Mouse (Mus musculus): ENCODE results near the gene Itgb3bp. TPM values are rescaled to one million over a fixed set of nuclear protein-coding genes. Genes with fewer than 3 reads are reported as not detected.
A peak's percentile ranks its signal among the peaks of the same experiment; 100 is the strongest.

The Itgb3bp gene
- polyA plus RNA-seq, 1 experiment = 1.3 TPM

GRCm38 (mm10) chr4:99934859-99935258 lies 5.2 kb upstream of the Itgb3bp start:
- peaks cover 8% of the 10 kb centered on the region; the same call in 1 of the 2 replicates for H3K4me1 ChIP-seq (ENCODE audit: control insufficient read depth, insufficient read depth, low read length)
- H3K36me3 ChIP-seq (ENCODE audit: control insufficient read depth, insufficient read depth, low read length) = no peaks in the 10 kb centered on the region
- H3K27ac ChIP-seq (ENCODE audit: insufficient read depth, low read depth, low read length) = no peak overlapping the region
- peak; percentile 31 for DNase-seq
- TF ChIP-seq POLR2A (IDR thresholded peaks at IDR 0.05; ENCODE audit: low read depth, low read length) (no peak), CTCF (conservative IDR thresholded peaks at IDR 0.05; ENCODE audit: insufficient read depth, insufficient read length, low read depth, low read length) (no peak)
- H3K4me3 ChIP-seq (ENCODE audit: insufficient read depth, low read depth, low read length) = no peak overlapping the region
- WGBS = 68% methylated on average over 7 of the region's 7 CpGs
- no peaks in the 10 kb centered on the region for H3K27me3 ChIP-seq (replicated peaks; ENCODE audit: control insufficient read depth, insufficient read depth, low read length)

GRCm38 (mm10) chr4:99931807-99932206 lies 2.2 kb upstream of the Itgb3bp start:
- TF ChIP-seq POLR2A (IDR thresholded peaks at IDR 0.05; ENCODE audit: low read depth, low read length) (no peak), CTCF (conservative IDR thresholded peaks at IDR 0.05; ENCODE audit: insufficient read depth, insufficient read length, low read depth, low read length) (no peak)
- Histone ChIP-seq H3K27ac (ENCODE audit: insufficient read depth, low read depth, low read length) (no peak overlapping the region), H3K4me3 (ENCODE audit: insufficient read depth, low read depth, low read length) (no peak overlapping the region), H3K4me1 (ENCODE audit: control insufficient read depth, insufficient read depth, low read length) (peaks cover 8% of the 10 kb centered on the region; the same call in 1 of the 2 replicates), H3K27me3 (replicated peaks; ENCODE audit: control insufficient read depth, insufficient read depth, low read length) (no peaks in the 10 kb centered on the region), H3K36me3 (ENCODE audit: control insufficient read depth, insufficient read depth, low read length) (no peaks in the 10 kb centered on the region)
- DNase-seq = no peak
- 83% methylated on average over 4 of the region's 4 CpGs for WGBS

GRCm38 (mm10) chr4:99931240-99931580 lies 1.6 kb upstream of the Itgb3bp start:
- DNase-seq = no peak
- 84% methylated on average over 11 of the region's 11 CpGs for WGBS
- Histone ChIP-seq H3K4me1 (ENCODE audit: control insufficient read depth, insufficient read depth, low read length) (peaks cover 8% of the 10 kb centered on the region; the same call in 1 of the 2 replicates), H3K27me3 (replicated peaks; ENCODE audit: control insufficient read depth, insufficient read depth, low read length) (no peaks in the 10 kb centered on the region), H3K36me3 (ENCODE audit: control insufficient read depth, insufficient read depth, low read length) (no peaks in the 10 kb centered on the region), H3K27ac (ENCODE audit: insufficient read depth, low read depth, low read length) (no peak overlapping the region), H3K4me3 (ENCODE audit: insufficient read depth, low read depth, low read length) (no peak overlapping the region)
- TF ChIP-seq POLR2A (IDR thresholded peaks at IDR 0.05; ENCODE audit: low read depth, low read length) (no peak), CTCF (conservative IDR thresholded peaks at IDR 0.05; ENCODE audit: insufficient read depth, insufficient read length, low read depth, low read length) (no peak)

- H3K4me3 ChIP-seq (ENCODE audit: insufficient read depth, low read depth, low read length) = no peak overlapping the region
Observed at GRCm38 (mm10) chr4:99930518-99931239, 1.1 kb upstream of the Itgb3bp start.

GRCm38 (mm10) chr4:99929149-99929612 lies 432 bp downstream of the Itgb3bp start, which contains the start of gene Pgm1:
Pgm1 (plus strand) TSS chr4:99929414.
- TF ChIP-seq POLR2A (IDR thresholded peaks at IDR 0.05; ENCODE audit: low read depth, low read length) (no peak), CTCF (conservative IDR thresholded peaks at IDR 0.05; ENCODE audit: insufficient read depth, insufficient read length, low read depth, low read length) (no peak)
- H3K27ac ChIP-seq (ENCODE audit: insufficient read depth, low read depth, low read length) = peak within 1 kb of the TSS; percentile 93
- H3K27me3 ChIP-seq (replicated peaks; ENCODE audit: control insufficient read depth, insufficient read depth, low read length) = no peaks in the 10 kb centered on the region
- peak; percentile 96 for DNase-seq
- peak within 1 kb of the TSS; percentile 89 for H3K4me3 ChIP-seq (ENCODE audit: insufficient read depth, low read depth, low read length)
- 3% methylated on average over 23 of the region's 23 CpGs for WGBS
- peaks cover 8% of the 10 kb centered on the region; the same call in 1 of the 2 replicates for H3K4me1 ChIP-seq (ENCODE audit: control insufficient read depth, insufficient read depth, low read length)
- H3K36me3 ChIP-seq (ENCODE audit: control insufficient read depth, insufficient read depth, low read length) = no peaks in the 10 kb centered on the region

More at GRCm38 (mm10) chr4:99930518-99931239, 1.1 kb upstream of the Itgb3bp start:
- WGBS = 39% methylated on average over 10 of the region's 10 CpGs
- Histone ChIP-seq H3K4me1 (ENCODE audit: control insufficient read depth, insufficient read depth, low read length) (peaks cover 8% of the 10 kb centered on the region; the same call in 1 of the 2 replicates), H3K36me3 (ENCODE audit: control insufficient read depth, insufficient read depth, low read length) (no peaks in the 10 kb centered on the region), H3K27me3 (replicated peaks; ENCODE audit: control insufficient read depth, insufficient read depth, low read length) (no peaks in the 10 kb centered on the region), H3K27ac (ENCODE audit: insufficient read depth, low read depth, low read length) (no peak overlapping the region; the same call in 1 of the 2 replicates)
- no peak for DNase-seq
- TF ChIP-seq CTCF (conservative IDR thresholded peaks at IDR 0.05; ENCODE audit: insufficient read depth, insufficient read length, low read depth, low read length) (no peak), POLR2A (IDR thresholded peaks at IDR 0.05; ENCODE audit: low read depth, low read length) (no peak)

GRCm38 (mm10) chr4:99928521-99928920 lies 1.1 kb downstream of the Itgb3bp start:
- Histone ChIP-seq H3K27me3 (replicated peaks; ENCODE audit: control insufficient read depth, insufficient read depth, low read length) (no peaks in the 10 kb centered on the region), H3K36me3 (ENCODE audit: control insufficient read depth, insufficient read depth, low read length) (no peaks in the 10 kb centered on the region), H3K4me3 (ENCODE audit: insufficient read depth, low read depth, low read length) (no peak overlapping the region), H3K4me1 (ENCODE audit: control insufficient read depth, insufficient read depth, low read length) (peaks cover 8% of the 10 kb centered on the region; the same call in 1 of the 2 replicates), H3K27ac (ENCODE audit: insufficient read depth, low read depth, low read length) (no peak overlapping the region)
- TF ChIP-seq CTCF (conservative IDR thresholded peaks at IDR 0.05; ENCODE audit: insufficient read depth, insufficient read length, low read depth, low read length) = no peak
- no peak for TF ChIP-seq POLR2A (IDR thresholded peaks at IDR 0.05; ENCODE audit: low read depth, low read length)
- DNase-seq = no peak
- 64% methylated on average over 6 of the region's 6 CpGs for WGBS

GRCm38 (mm10) chr4:99926380-99926779 lies 3.2 kb downstream of the Itgb3bp start:
- WGBS = 76% methylated on average over 4 of the region's 4 CpGs
- Histone ChIP-seq H3K4me3 (ENCODE audit: insufficient read depth, low read depth, low read length) (no peak overlapping the region), H3K27me3 (replicated peaks; ENCODE audit: control insufficient read depth, insufficient read depth, low read length) (no peaks in the 10 kb centered on the region), H3K4me1 (ENCODE audit: control insufficient read depth, insufficient read depth, low read length) (peaks cover 8% of the 10 kb centered on the region; the same call in 1 of the 2 replicates), H3K36me3 (ENCODE audit: control insufficient read depth, insufficient read depth, low read length) (no peaks in the 10 kb centered on the region), H3K27ac (ENCODE audit: insufficient read depth, low read depth, low read length) (no peak overlapping the region)
- TF ChIP-seq CTCF (conservative IDR thresholded peaks at IDR 0.05; ENCODE audit: insufficient read depth, insufficient read length, low read depth, low read length) (no peak), POLR2A (IDR thresholded peaks at IDR 0.05; ENCODE audit: low read depth, low read length) (no peak)
- DNase-seq = no peak
